Mouse (Mus musculus): ENCODE results near the gene Slc19a3.

DNA sequence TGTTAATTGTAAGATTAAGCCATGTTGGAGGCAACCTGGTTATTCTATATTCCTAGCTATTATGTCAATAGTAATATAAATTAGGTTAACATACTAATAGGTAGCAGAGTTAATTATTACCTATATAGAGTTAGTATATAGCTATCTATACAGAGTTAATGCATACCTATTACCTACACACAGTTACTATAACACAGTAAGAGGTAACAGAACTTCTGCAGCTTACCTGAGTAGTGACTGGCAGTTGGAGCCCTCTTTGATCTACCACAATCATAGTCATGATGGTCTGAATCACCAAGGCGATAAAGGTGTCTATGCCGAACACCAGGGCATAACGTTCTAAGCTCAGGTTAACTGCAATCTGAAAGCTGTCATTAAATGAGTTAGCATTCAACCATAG lies 23.8 kb downstream of the Slc19a3 start:
- TF ChIP-seq POLR2A (IDR thresholded peaks at IDR 0.05; ENCODE audit: low read depth, low read length) (no peak), CTCF (IDR thresholded peaks at IDR 0.05; ENCODE audit: extremely low read depth, insufficient read length, insufficient replicate concordance, low read depth, low read length) (no peak)

Measured in small intestine, adult 2 months (tissue).